In the genomic region with DNA sequence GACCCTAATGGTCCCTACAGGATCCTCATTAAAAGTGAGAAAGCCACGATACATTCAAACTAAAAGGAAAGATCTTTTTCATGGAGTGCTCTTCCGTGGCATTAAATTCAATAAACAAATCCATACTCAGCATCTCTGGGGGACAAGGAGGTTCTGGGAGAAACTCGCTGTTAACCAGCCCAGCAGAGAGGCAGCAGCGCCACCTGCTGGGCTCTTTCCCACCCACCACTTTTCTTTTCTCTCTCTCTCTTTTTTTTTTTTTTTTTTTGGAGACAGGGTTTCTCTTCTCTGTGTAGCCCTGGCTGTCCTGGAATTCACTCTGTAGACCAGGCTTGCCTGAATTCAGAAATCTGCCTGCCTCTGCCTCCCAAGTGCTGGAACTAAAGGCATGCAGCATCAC, we compare ENCODE assay signal across 8 mouse cellular contexts. TPM values are rescaled to one million over a fixed set of nuclear protein-coding genes. Genes with fewer than 3 reads are reported as not detected.
DNase-seq lines count a peak whose midpoint lies in the region; TF ChIP-seq lines count a peak whose summit lies in the region.

No protein-coding gene starts in this region.

- H3K4me3 ChIP-seq in thymus, adult 2 months (ENCODE audit: control insufficient read depth, insufficient read depth, low read length), result no peak overlapping the region
- H3K4me3 ChIP-seq in lung, adult 2 months (replicated peaks; ENCODE audit: extremely low read depth, low read depth, low read length), result no peak overlapping the region

- H3K36me3 ChIP-seq in thymus, adult 2 months (ENCODE audit: control insufficient read depth, insufficient read depth, low read length), result peaks cover 14% of the 10 kb centered on the region

- H3K27me3 ChIP-seq in thymus, adult 2 months (ENCODE audit: control insufficient read depth, insufficient read depth, low read length), result peaks cover 2% of the 10 kb centered on the region; the same call in 1 of the 2 replicates

- H3K4me1 ChIP-seq in thymus, adult 2 months (replicated peaks; ENCODE audit: control insufficient read depth, insufficient read depth, low read length), result no peaks in the 10 kb centered on the region
- no peaks in the 10 kb centered on the region for H3K4me1 ChIP-seq in lung, adult 2 months (ENCODE audit: control insufficient read depth, insufficient read depth, low read length)

- DNase-seq in gastrocnemius, postnatal 10 days, result peak; percentile 71
- no peak for DNase-seq in gastrocnemius, adult 18-20 months (ENCODE audit: low spot score)
- DNase-seq in thymus, adult 2 months, result no peak
- DNase-seq in thymus, postnatal 10 days (ENCODE audit: low spot score in 2 of 2), result no peak
- peak; percentile 66 for DNase-seq in cerebellum, adult 9-11 months
- DNase-seq in heart, postnatal 4 days, result peak; percentile 76
- DNase-seq in lung, adult 2 months, result peak; percentile 25
- peak; percentile 25 to 72 for DNase-seq in spleen, postnatal 10 days (ENCODE audit: low spot score in 2 of 2)

- H3K27ac ChIP-seq in thymus, adult 2 months (ENCODE audit: control insufficient read depth, insufficient read depth, low read length), result no peak overlapping the region

- peak; percentile 79; the same call in 1 of the 2 replicates for TF ChIP-seq CTCF in thymus, adult 2 months (IDR thresholded peaks at IDR 0.05; ENCODE audit: borderline replicate concordance, control insufficient read depth, extremely low read depth, insufficient read depth, low read length, poor library complexity)
- TF ChIP-seq CTCF in lung, adult 2 months (IDR thresholded peaks at IDR 0.05; ENCODE audit: insufficient read depth, low read length), result peak; percentile 70

- WGBS in thymus, adult 2 months, result 17% methylated on average over 4 of the region's 4 CpGs
- WGBS in lung, adult 2 months, result 4% methylated on average over 4 of the region's 4 CpGs

- TF ChIP-seq POLR2A in thymus, adult 2 months (IDR thresholded peaks at IDR 0.05; ENCODE audit: control insufficient read depth, extremely low read depth, insufficient read depth, low read length, poor library complexity), result no peak
- TF ChIP-seq POLR2A in lung, adult 2 months (IDR thresholded peaks at IDR 0.05; ENCODE audit: borderline replicate concordance, extremely low read depth, low read depth, low read length), result no peak

RNA-seq across cellular contexts. Expression of a gene that starts 18.4 kb away (rescaled TPM):
- total RNA-seq in gastrocnemius, postnatal 10 days (2021), result 10 to 100 TPM; 21.7 to 25.4 TPM
- 10 to 100 TPM; 18.4 to 22.7 TPM for total RNA-seq in gastrocnemius, adult 18-20 months (2021)
- 6.0 and 6.3 TPM in 2 replicates for polyA plus RNA-seq in thymus, adult 2 months (2012; rRNA removed)
- total RNA-seq in heart, postnatal 4 days (2021), result 10 to 100 TPM; 17.3 to 18.7 TPM
- 4.4 and 7.2 TPM in 2 replicates for polyA plus RNA-seq in lung, adult 2 months (2012; rRNA removed)

RNA-seq across cellular contexts. Expression of a gene that starts 18.4 kb away (rescaled TPM):
- total RNA-seq in gastrocnemius, postnatal 10 days (2021), result 1 to 10 TPM; 2.8 to 2.9 TPM
- total RNA-seq in gastrocnemius, adult 18-20 months (2021), result under 1 TPM; 0.31 to 0.39 TPM
- polyA plus RNA-seq in thymus, adult 2 months (2012; rRNA removed), result 0.38 and 0.46 TPM in 2 replicates
- under 1 TPM; 0.16 to 0.24 TPM for total RNA-seq in heart, postnatal 4 days (2021)
- polyA plus RNA-seq in lung, adult 2 months (2012; rRNA removed), result 0.16 and 0.22 TPM in 2 replicates

RNA-seq across cellular contexts. Expression of a gene that starts 25.5 kb away (rescaled TPM):
- total RNA-seq in gastrocnemius, postnatal 10 days (2021), result 10 to 100 TPM; 61.2 to 65.0 TPM
- total RNA-seq in gastrocnemius, adult 18-20 months (2021), result 100 to 1,000 TPM; 271 to 315 TPM
- 36.1 and 59.4 TPM in 2 replicates for polyA plus RNA-seq in thymus, adult 2 months (2012; rRNA removed)
- total RNA-seq in heart, postnatal 4 days (2021), result 10 to 100 TPM; 22.4 to 23.4 TPM
- polyA plus RNA-seq in lung, adult 2 months (2012; rRNA removed), result 15.1 and 36.7 TPM in 2 replicates

RNA-seq across cellular contexts. Expression of a gene that starts 39.5 kb away (rescaled TPM):
- 10 to 100 TPM; 24.2 to 25.2 TPM for total RNA-seq in gastrocnemius, postnatal 10 days (2021)
- 10 to 100 TPM; 12.7 to 13.9 TPM for total RNA-seq in gastrocnemius, adult 18-20 months (2021)
- 23.2 and 25.3 TPM in 2 replicates for polyA plus RNA-seq in thymus, adult 2 months (2012; rRNA removed)
- total RNA-seq in heart, postnatal 4 days (2021), result 10 to 100 TPM; 35.0 to 37.4 TPM
- polyA plus RNA-seq in lung, adult 2 months (2012; rRNA removed), result 8.1 and 11.5 TPM in 2 replicates

Comparison
In these comparisons a context has a peak if more than half of its experiments do, and no peak if none do; other contexts are left out.
1. DNase-seq: peak in gastrocnemius, postnatal 10 days (single experiment), cerebellum, adult 9-11 months (single experiment), heart, postnatal 4 days (single experiment), lung, adult 2 months (single experiment) and spleen, postnatal 10 days (2 of 2); none in gastrocnemius, adult 18-20 months (single experiment), thymus, adult 2 months (single experiment) and thymus, postnatal 10 days (0 of 2).
2. RNA of a gene that starts 25.5 kb away (total RNA-seq): 271 to 315 TPM in gastrocnemius, adult 18-20 months; 61.2 to 65.0 TPM in gastrocnemius, postnatal 10 days and 22.4 to 23.4 TPM in heart, postnatal 4 days; every median in the first group is over 4 times any median in the second.